Mouse (Mus musculus) liver, embryonic 14.5 days (tissue): ENCODE results near the gene Clstn2.

ENCODE experiments used
- CTCF ChIP-seq: IDR thresholded peaks from 2 replicates; pipeline ENCODE4 v1.5.1; 2016; ENCODE audit warnings: antibody characterized with exemption, low read depth, control low read depth
- EP300 ChIP-seq: IDR thresholded peaks from 2 replicates; pipeline ENCODE4 v1.6.1; 2016; ENCODE audit warnings: antibody characterized with exemption, low read depth

DNA sequence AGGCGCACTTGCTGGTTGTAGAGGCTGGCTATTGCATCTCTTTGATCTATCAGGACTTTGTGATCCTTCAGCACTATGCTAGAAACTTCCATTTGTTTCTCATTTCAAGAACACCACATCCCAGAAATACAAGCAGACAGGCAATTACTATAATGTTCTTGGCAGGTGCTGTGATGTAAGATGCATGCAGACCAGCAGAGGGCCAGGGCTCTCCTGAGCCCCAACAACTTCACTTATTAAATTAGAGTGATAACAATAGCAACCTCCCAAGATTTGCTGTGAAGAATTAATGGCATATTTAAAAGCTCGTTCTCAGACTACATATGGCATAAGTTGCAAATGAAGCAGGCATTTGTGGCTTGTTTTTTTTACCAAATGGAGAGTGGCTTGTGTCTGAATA, 624.8 kb downstream of the Clstn2 start:
- TF ChIP-seq CTCF (no peak), EP300 (no peak)
